Mouse (Mus musculus): ENCODE results near the gene Chst2. TPM values are rescaled to one million over a fixed set of nuclear protein-coding genes. Genes with fewer than 3 reads are reported as not detected.

Gene Chst2
- polyA plus RNA-seq, 1 experiment from 2014 or later: 0.61 TPM

GRCm38 (mm10) chr9:95351968-95352367 is 54.6 kb downstream of the Chst2 start:
- Histone ChIP-seq H3K4me2 (no peak overlapping the region), H3K9ac (no peak overlapping the region), H3K27me3 (replicated peaks) (no peaks in the 10 kb centered on the region), H3K27ac (no peak overlapping the region), H3K9me3 (replicated peaks) (no peaks in the 10 kb centered on the region), H3K4me1 (no peaks in the 10 kb centered on the region), H3K4me3 (no peak overlapping the region), H3K36me3 (no peaks in the 10 kb centered on the region)
- no peak for ATAC-seq
- 63% methylated on average over 2 of the region's 2 CpGs for WGBS (ENCODE audit: insufficient replicate concordance)

DNA sequence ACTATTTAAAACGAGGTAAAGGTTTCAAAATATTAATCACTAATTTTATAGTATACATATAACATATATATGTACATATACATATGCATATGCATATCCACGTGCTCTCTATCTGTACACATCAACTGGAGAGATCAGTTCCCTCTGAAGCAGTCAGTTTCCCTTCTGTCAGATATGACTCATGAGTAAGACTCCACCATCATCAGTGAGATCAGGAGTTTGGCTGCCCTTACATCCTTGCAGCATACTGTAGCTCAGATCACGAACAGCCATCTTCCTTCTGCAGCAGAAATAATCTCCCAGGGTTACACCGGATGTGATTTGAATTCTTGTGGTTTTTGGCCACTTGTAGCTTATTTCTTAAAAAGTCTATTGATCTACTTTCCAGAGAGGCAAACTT is 56.0 kb downstream of the Chst2 start:
- no peak for ATAC-seq
- no peak overlapping the region for H3K27ac ChIP-seq

More for the DNA sequence above, 56.0 kb downstream of the Chst2 start:
- H3K36me3 ChIP-seq: no peaks in the 10 kb centered on the region
- H3K4me1 ChIP-seq: no peaks in the 10 kb centered on the region
- 47% methylated on average over 4 of the region's 4 CpGs for WGBS (ENCODE audit: insufficient replicate concordance)
- H3K9me3 ChIP-seq (replicated peaks): no peaks in the 10 kb centered on the region
- H3K9ac ChIP-seq: no peak overlapping the region
- no peak overlapping the region for H3K4me3 ChIP-seq
- H3K27me3 ChIP-seq (replicated peaks): no peaks in the 10 kb centered on the region
- no peak overlapping the region for H3K4me2 ChIP-seq

Other genes starting within 250 kb of the Chst2 start
- gene U2surp, start 105.3 kb upstream of the Chst2 start, polyA plus RNA-seq (2016; fragmentation: Nextera tagmentation; extraction: Ambion mirVana): 95.2 and 98.9 TPM in 2 replicates
- 14.2 and 14.3 TPM in 2 replicates for gene Paqr9, start 152.9 kb upstream of the Chst2 start, polyA plus RNA-seq (2016; fragmentation: Nextera tagmentation; extraction: Ambion mirVana)
- 10.1 and 12.1 TPM in 2 replicates for gene Pcolce2, start 230.9 kb upstream of the Chst2 start, polyA plus RNA-seq (2016; fragmentation: Nextera tagmentation; extraction: Ambion mirVana)

Data from liver, embryonic 12.5 days (tissue).